Mouse (Mus musculus): ENCODE measurements around the gene Noa1.

- TF ChIP-seq CTCF (IDR thresholded peaks at IDR 0.05; ENCODE audit: low read depth), result no peak
- TF ChIP-seq EP300 (IDR thresholded peaks at IDR 0.05; ENCODE audit: low read depth), result no peak
Observed at GRCm38 (mm10) chr5:77290606-77291005, 19.3 kb downstream of the Noa1 start.
